Mouse (Mus musculus) heart, adult 11 months (tissue): Measurements from ENCODE around the gene Neurl3.

Experiments
- DNase-seq: peaks from one replicate; pipeline ENCODE4 v3.0.0; 2022

Neurl3 gene

GRCm38 (mm10) chr1:36255871-36256640 is 18.4 kb downstream of the Neurl3 start:
- peak; percentile 83 for DNase-seq

- DNase-seq = peak; percentile 98
Measured at GRCm38 (mm10) chr1:36254635-36255360, 19.7 kb downstream of the Neurl3 start.

GRCm38 (mm10) chr1:36252791-36253190 is 21.7 kb downstream of the Neurl3 start:
- peak; percentile 95 for DNase-seq

DNA sequence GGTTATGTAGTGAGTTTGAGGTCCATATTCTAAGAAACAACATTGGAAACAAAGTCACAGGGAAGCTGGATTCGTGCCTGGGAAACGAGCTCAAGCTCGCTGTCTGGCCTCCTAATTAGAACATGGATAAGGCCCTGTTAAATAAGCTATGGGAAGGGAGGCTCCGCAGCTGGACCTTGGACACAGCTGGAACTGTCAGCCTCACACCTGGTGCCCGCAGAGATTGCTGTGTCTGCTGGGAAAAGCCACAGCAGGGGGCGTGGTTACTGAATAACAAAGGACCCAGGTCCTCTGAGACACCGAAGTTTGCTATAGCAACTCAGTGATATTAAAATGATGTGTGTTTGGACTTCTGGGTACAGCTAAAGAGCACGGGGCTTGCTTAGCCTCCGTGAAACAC is 23.1 kb downstream of the Neurl3 start:
- no peak for DNase-seq

DNA sequence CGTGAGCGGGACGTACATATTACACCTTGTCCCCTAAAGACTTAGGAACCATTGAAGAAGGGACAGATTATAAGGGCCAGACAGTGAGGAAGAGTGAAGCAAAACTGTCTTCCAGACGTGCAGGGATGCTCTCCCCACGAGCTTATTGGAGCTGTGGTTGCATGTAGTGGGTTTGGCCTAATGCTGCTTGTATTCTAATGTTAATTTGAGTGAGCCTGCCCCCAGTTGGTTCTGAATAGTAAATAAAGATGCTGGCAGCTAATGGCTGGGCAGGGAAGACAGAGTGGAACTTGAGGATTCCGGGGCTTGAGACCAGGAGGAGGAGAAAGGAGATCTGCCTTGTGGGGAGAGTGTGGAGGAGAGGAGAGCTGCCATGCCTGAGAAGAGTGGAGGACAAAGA is 27.8 kb downstream of the Neurl3 start:
- no peak for DNase-seq

DNA sequence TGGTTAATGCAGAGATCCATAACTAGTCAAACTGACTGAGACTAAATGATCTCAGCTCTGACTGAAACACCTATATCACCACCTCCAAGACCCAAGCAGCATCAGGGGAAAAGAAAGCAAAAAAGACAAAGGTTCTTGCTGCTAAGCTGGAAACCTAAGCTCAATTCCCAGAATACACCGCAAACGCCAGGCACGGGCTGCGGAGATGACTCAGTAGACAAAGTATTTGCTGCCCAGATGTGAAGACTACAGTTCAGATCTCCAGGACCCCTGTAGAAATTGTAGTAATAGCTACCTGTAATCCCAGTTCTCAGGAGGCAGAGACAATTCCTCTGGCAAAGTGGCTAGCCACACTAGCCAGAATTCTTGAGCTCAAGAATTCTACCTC is 29.7 kb downstream of the Neurl3 start:
- DNase-seq = no peak

- DNase-seq = peak; percentile 99
Measured at GRCm38 (mm10) chr1:36244058-36244827, 30.2 kb downstream of the Neurl3 start, which contains the start of gene Uggt1. Uggt1 (minus strand) TSS chr1:36244720.

GRCm38 (mm10) chr1:36243447-36244057 is 30.9 kb downstream of the Neurl3 start:
- no peak for DNase-seq

- DNase-seq = no peak
Measured at GRCm38 (mm10) chr1:36241903-36242429, 32.5 kb downstream of the Neurl3 start.

DNA sequence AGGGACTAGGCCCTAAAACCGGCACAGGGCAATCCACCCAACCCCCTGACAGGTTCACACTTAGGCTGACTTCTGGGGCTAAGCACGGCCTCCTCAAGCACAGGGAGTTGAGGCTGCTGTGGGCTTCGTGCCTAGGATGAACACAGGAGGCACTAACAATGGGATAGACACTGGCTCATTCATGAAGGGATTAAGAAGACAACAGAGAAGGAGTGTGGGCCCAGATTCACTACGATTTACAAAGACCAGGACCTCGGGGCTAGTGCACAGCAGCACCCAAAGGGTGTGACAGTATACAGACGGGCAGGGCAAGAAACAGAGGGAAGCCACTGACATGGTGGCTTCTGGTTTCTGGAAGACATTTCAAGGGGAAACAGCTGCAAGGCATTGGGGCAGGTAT is 34.3 kb downstream of the Neurl3 start:
- no peak for DNase-seq

- DNase-seq = no peak
Measured at GRCm38 (mm10) chr1:36239396-36239795, 35.1 kb downstream of the Neurl3 start.

DNA sequence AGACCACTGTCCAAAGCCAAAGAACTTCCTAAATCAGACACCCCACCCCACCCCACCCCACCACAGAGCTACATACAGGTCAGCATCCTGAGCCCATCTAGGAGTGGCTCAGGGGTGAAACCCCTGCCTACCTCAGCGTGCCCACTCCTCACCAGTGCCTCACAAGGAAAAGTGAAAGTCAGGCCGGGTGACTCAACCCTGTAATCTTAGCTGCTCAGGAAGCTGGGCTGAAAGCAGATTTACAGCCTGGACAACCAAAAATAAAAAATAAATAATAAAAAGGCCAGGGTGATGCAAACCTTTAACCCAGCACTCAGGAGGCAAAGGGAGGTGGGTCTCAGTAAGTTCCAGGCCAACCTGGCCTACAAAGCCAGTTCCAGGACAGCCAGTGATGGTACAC is 38.6 kb downstream of the Neurl3 start:
- DNase-seq = peak; percentile 67

DNA sequence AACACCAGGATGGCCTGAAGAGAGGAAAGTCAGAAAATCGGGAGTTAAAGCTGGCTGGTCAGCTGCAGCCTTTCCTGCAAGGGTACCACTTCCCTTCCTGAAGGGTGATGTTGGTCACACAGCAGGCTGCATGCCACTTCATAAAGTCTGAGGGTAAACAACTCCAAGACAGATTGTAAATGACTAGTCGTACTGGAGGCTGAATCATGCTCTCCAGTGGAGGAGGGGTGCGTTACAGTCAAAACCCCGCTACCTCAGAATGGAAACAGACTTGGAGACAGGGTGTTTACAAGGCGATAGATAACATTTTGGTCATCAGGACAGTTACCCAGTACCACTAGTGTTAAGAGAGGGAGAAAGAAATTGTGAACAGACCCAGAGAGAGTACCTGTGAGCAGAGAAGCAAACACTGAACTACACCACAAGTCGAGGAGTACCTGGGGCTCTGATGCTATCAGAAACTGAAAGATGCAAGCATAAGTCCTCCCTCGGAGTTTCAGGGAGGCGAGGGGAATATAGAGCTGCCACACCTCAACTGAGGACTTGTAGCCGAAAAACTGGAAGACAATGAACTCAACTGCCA is 39.3 kb downstream of the Neurl3 start:
- DNase-seq = peak; percentile 55

GRCm38 (mm10) chr1:36233218-36233617 is 41.3 kb downstream of the Neurl3 start:
- DNase-seq = peak; percentile 41

GRCm38 (mm10) chr1:36230919-36231705 is 43.4 kb downstream of the Neurl3 start:
- DNase-seq = peak; percentile 15

DNA sequence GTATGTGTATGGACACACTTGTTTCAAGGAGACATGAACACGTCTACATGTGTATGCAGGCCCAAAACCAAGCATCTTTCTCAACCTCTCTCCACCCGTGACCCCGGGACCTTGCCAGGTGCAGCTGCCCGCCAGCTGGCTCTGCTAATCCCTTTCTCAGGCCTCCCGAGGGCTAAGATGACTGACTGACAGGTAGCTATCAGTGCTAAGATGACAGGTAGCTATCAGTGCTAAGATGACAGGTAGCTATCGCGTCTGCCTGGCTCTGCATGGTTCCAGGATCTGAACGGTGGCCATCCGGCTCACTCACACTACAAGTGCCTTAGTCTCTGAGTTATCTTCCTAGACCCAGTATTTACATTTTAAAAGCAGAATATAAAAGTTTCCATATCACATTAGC is 46.0 kb downstream of the Neurl3 start:
- peak; percentile 74 for DNase-seq

GRCm38 (mm10) chr1:36224648-36225047 is 49.8 kb downstream of the Neurl3 start:
- DNase-seq = peak; percentile 39
